Mouse (Mus musculus): ENCODE measurements around the gene Ctu1.
"Not testable (repeated sequence)": the region's sequence is repeated elsewhere in the genome, so short reads cannot be mapped to it uniquely, and the experiment has no call there.

Ctu1 gene

GRCm38 (mm10) chr7:43671809-43672580 is at the start of gene Ctu1:
Gene Ctu1, plus strand, starts transcription at chr7:43672016.
- DNase-seq, result peak; percentile 95

- DNase-seq, result no peak
Observed at GRCm38 (mm10) chr7:43622927-43623326, 48.9 kb upstream of the Ctu1 start.

DNA sequence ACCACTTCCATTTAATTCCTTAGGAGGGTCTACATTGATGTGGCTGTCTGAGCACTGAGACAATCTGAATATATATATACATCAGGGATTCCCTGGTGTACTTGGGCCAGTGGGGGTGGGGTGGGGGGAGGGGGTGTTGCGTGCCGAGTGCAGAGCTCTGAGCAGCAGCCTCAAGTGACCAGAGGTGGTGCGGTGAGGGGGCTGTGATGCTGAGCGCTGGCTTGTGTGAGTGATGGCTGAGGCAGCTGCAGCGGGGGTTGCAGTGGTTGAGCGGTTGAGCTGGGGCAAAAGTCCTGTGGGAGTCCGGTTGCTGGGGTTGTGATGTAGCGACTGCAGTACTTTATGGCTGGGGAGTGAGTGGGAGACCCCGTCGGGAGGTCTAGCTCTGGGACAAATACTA is 48.0 kb upstream of the Ctu1 start:
- no peak for DNase-seq

- DNase-seq, result no peak
Observed at GRCm38 (mm10) chr7:43625065-43625464, 46.8 kb upstream of the Ctu1 start.

DNA sequence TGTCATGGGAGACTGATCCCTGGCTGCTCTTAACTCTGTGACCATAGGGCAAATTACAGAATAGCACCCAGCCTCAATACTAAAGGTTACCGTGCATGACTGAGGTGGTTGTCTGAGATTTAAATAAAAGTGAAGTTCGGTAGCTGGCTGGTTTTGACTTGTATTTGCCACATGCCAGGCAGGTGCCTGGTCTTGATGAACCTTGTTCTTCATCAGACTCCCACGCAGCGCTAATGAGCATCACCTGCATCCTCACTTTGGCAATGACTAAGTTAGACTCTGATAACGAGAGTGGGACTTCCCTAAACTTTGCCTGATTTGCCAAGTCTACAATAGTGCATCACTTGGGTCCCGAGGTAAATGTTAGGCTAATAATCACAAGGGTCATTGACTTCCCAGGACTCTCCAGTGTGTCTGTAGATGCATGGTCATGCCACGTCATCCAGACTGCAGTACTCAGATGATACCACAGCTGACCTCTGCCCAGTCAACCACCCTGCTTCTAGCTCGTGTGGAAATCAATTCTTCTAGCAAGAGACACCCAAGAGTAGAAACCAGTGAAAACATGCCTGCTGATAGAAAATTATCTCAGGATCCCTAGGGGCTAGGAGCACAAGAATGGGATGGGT is 45.9 kb upstream of the Ctu1 start:
- no peak for DNase-seq

DNA sequence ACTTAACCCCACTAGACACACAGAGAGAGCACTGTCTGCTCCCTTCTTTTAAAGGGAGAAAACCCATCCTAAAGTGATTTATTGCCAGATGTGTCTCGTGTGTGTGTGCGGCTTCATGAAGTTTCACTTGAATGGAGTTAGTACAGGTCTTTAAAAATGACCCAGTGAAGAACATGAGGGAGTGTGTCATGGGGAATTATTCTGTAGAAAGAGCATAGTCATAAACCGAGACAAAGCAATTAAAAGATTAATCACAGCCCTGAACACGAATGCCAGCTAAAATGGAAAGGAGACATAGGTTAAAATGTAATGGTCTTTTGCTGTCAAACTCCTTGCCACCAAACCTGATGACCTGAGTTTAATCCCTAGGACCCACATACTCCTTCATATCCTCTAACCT is 37.9 kb upstream of the Ctu1 start:
- no peak for DNase-seq

GRCm38 (mm10) chr7:43634500-43634899 is 37.3 kb upstream of the Ctu1 start, which contains the start of gene Ceacam18:
Gene Ceacam18, plus strand, starts transcription at chr7:43634707.
- DNase-seq, result no peak

DNA sequence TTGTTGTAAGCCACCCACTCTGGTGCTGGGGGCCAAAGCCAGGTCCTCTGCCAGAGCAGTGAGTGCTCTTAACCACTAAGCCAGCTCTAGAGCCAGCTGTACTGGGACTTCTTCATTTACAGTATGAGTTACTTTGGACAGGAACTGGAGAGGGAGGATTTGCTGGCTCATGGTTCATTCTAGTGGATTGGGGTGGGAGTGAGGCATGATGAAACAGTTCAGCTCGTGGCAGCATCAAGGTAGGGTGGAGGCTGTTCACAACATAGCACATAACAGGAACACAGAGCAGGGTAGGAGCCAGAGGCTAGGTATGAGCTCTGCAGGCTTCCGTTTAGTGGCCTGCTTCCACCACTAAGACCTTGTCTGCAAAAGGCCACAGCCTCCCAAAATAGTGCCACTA is 35.6 kb upstream of the Ctu1 start:
- DNase-seq, result no peak

DNA sequence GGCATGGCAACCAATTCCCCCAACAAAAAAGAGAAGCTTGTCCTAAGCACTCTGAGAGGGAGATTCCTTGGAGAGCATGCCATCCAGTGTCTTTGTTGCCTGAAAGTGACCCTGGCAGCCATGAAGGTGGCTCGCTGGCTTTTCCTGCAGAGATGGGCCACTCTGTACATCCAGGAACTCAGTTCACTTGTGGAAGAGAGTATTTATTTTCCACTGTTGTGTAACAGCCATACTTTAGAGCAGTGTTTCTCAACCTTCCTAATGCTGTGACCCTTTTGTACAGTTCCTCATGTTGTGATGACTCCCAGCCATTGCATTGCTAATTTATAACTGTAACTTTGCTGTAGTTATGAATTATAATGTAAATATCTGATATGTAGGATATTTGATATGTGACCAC is 34.7 kb upstream of the Ctu1 start:
- no peak for DNase-seq

DNA sequence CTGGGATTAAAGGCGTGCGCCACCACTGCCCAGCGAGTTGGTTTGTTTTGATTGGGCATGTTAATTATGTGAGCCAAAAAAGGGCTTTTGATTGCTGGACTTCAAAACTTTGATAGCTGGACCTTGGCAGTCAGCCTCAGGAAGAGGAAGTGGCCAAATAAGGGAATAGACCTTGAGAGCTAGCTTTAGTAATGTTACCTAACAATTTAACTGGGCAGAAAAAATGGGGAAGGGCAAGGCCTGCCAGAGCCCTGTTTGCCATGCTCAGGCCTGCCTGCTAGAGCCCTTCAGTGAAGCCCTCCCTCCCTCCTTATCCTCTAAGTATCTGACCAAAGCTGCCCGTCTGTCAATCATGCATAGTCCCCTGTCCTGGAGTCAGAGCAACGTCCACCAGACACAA is 29.2 kb upstream of the Ctu1 start:
- DNase-seq, result no peak

DNA sequence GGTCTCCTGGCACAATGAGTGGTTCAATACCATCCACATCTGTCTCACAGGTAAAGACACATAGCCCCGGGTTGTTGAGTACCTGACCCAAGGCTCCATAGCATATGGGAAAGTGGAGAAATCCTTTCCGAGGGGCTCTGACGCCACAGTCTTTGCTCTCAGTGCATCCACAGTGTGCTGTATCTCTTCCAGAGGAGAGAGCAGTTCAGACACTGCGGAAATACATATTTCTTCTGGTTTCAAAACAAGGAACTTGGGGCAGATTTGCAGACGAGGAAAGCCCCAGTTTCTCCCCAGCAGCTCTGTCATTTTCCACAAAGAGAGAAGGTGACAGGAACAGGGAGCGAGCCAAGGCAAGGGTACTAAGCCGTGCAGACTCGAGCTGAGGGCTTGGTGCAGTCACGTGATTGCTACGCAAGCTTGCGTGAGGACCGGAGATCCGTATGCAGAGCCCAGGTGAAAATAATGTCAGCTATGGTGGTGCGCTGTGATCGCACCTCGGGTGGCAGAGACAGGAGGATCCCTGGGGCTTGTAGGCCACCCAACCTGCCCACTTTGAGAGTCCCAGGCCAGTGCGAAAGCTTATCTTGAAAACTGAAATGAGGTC is 28.7 kb upstream of the Ctu1 start:
- no peak for DNase-seq

DNA sequence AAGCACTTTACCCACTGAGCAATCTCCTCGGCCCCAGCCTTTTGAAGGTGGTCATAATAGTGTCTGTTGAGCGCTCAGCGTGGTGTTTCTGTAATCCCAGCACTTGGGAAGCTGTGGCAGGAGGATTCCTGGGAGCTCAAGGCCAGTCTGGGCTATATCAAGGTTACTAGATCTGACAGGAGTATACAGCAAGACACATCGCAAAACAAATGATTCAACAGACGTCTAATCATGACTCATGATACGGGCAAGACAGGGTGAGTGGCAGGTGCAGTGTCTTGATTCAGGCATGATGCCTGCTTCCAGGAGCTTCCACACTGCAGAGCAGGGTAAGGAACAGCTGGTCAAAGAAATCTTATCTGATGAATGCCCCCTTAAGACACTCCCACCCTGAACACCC is 19.1 kb upstream of the Ctu1 start:
- DNase-seq, result no peak

DNA sequence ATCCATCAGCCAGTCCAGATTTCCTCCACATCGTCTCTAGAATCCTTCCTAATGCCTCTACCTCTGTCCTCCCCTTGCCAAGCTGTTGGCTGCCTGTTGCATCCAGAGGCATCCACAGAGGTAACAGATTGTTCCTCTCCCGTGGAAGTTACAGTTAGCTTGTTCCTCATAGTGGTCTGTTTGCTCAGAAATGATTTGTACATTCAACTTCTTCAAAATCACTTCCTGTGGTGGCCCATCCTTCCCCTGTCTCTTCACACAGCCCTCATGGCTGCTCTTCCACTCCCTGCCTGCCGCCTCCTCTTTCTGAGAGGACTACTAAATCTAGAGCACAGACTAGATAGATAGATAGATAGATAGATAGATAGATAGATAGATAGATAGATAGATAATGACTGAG is 17.3 kb upstream of the Ctu1 start:
- no peak for DNase-seq

- DNase-seq, result no peak
Observed at GRCm38 (mm10) chr7:43656232-43656631, 15.6 kb upstream of the Ctu1 start.

DNA sequence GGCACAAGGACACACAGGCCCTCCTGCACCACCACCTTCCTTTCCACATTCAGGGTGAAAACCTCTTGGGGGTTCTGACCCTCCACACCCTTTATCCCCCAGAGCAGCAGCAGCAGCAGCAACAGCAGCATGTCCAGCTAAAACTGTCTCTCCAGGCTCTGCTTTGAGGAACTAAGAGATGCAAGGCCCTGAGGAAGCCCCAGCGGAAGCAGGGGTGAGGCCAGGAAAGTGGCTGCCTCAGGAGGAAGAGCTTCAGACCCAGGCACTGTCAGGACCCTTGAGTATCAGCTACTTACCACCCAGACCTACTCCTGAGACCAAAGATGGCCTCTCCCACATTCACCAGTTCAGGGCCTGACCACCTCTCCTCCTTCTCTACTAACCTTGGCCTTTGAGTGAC is 11.8 kb upstream of the Ctu1 start, which contains the start of gene Siglece:
Gene Siglece, minus strand, starts transcription at position 160 of the 400 bp plus-strand sequence.
- no peak for DNase-seq

DNA sequence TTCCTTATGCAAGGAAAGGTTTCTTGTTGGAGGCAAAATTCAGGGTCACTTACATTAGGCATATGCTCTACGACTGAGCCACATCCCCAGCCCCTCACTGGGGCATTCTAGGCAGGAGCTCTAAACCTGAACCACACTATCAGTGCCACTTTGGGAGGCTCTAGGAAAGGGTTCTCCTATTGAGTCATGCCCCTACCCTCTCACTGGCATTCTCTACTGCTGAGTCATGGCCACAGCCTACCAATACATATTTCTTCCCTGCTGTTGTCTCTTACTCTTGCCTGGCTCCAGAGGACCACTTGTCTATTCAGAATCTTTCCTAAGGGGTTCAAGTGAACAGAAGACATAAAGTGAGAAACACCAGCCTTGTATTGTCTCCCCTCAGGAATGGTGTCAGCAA is 9.0 kb upstream of the Ctu1 start:
- DNase-seq, result no peak

DNA sequence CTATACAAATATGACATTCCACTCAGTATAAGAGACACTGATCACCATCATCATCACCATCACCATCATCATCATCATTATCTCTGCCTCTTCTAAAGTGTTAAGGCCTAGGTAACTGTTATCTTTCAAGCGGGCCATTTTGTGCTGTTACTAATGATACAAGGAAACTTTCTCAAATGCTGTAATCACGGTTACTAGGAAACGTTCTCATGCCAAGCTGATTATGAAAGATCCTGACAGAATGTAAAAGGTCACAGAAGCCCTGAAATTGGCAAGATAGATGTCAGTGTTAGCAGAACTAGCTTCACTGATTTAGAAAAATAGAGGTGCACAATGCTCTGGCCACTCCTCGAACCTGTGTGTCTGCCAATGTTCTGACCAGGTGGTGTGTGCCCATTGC is 4.6 kb upstream of the Ctu1 start:
- not testable (repeated sequence) for DNase-seq

- DNase-seq, result no peak
Observed at GRCm38 (mm10) chr7:43668582-43668981, 3.2 kb upstream of the Ctu1 start.

- no peak for DNase-seq
Observed at GRCm38 (mm10) chr7:43671064-43671808, 580 bp upstream of the Ctu1 start.

GRCm38 (mm10) chr7:43672581-43673260 is 905 bp downstream of the Ctu1 start:
- no peak for DNase-seq

- DNase-seq, result no peak
Observed at GRCm38 (mm10) chr7:43675091-43675490, 3.3 kb downstream of the Ctu1 start.

GRCm38 (mm10) chr7:43678517-43678916 is 6.7 kb downstream of the Ctu1 start:
- peak; percentile 34 for DNase-seq

GRCm38 (mm10) chr7:43680960-43681359 is 9.1 kb downstream of the Ctu1 start:
- peak; percentile 53 for DNase-seq
